Mouse (Mus musculus): ENCODE data around the gene Ncoa1.
"Not testable (repeated sequence)": the region's sequence is repeated elsewhere in the genome, so short reads cannot be mapped to it uniquely, and the experiment has no call there.

The Ncoa1 gene

GRCm38 (mm10) chr12:4313824-4314223 lies 163.2 kb downstream of the Ncoa1 start:
- no peak for DNase-seq (ENCODE audit: low read depth, low spot score)

- DNase-seq (ENCODE audit: low read depth, low spot score): no peak
These were observed 170.2 kb downstream of the Ncoa1 start for GRCm38 (mm10) chr12:4306712-4307313.

GRCm38 (mm10) chr12:4299300-4299699 lies 177.7 kb downstream of the Ncoa1 start:
- no peak for DNase-seq (ENCODE audit: low read depth, low spot score)

GRCm38 (mm10) chr12:4298626-4299025 lies 178.4 kb downstream of the Ncoa1 start:
- DNase-seq (ENCODE audit: low read depth, low spot score): no peak

- DNase-seq (ENCODE audit: low read depth, low spot score): no peak
These were observed 181.1 kb downstream of the Ncoa1 start for GRCm38 (mm10) chr12:4295881-4296280.

- peak; percentile 62 for DNase-seq (ENCODE audit: low read depth, low spot score)
These were observed 181.7 kb downstream of the Ncoa1 start for GRCm38 (mm10) chr12:4295281-4295680.

- DNase-seq (ENCODE audit: low read depth, low spot score): no peak
These were observed 183.2 kb downstream of the Ncoa1 start for GRCm38 (mm10) chr12:4293813-4294212.

GRCm38 (mm10) chr12:4285186-4285585 lies 191.8 kb downstream of the Ncoa1 start:
- no peak for DNase-seq (ENCODE audit: low read depth, low spot score)

- no peak for DNase-seq (ENCODE audit: low read depth, low spot score)
These were observed 197.1 kb downstream of the Ncoa1 start for GRCm38 (mm10) chr12:4279878-4280277.

GRCm38 (mm10) chr12:4278978-4279755 lies 197.8 kb downstream of the Ncoa1 start:
- no peak for DNase-seq (ENCODE audit: low read depth, low spot score)

- no peak for DNase-seq (ENCODE audit: low read depth, low spot score)
These were observed 205.9 kb downstream of the Ncoa1 start for GRCm38 (mm10) chr12:4271078-4271477.

- DNase-seq (ENCODE audit: low read depth, low spot score): no peak
These were observed 209.2 kb downstream of the Ncoa1 start for GRCm38 (mm10) chr12:4267765-4268164.

GRCm38 (mm10) chr12:4252742-4253655 lies 224.0 kb downstream of the Ncoa1 start:
- no peak for DNase-seq (ENCODE audit: low read depth, low spot score)

- DNase-seq (ENCODE audit: low read depth, low spot score): no peak
These were observed 227.2 kb downstream of the Ncoa1 start for GRCm38 (mm10) chr12:4249786-4250185.

GRCm38 (mm10) chr12:4245742-4246141 lies 231.2 kb downstream of the Ncoa1 start:
- peak; percentile 19 for DNase-seq (ENCODE audit: low read depth, low spot score)

GRCm38 (mm10) chr12:4243805-4244204 lies 233.2 kb downstream of the Ncoa1 start:
- DNase-seq (ENCODE audit: low read depth, low spot score): no peak

- DNase-seq (ENCODE audit: low read depth, low spot score): not testable (repeated sequence)
These were observed 236.7 kb downstream of the Ncoa1 start for GRCm38 (mm10) chr12:4240281-4240680.

GRCm38 (mm10) chr12:4237481-4237880 lies 239.5 kb downstream of the Ncoa1 start:
- DNase-seq (ENCODE audit: low read depth, low spot score): no peak

- DNase-seq (ENCODE audit: low read depth, low spot score): peak; percentile 98
These were observed 243.1 kb downstream of the Ncoa1 start, which contains the start of the genes Ptrhd1 and Cenpo for GRCm38 (mm10) chr12:4233572-4234508. Gene Ptrhd1, plus strand, starts transcription at chr12:4234027. Gene Cenpo, minus strand, starts transcription at chr12:4234294.

- no peak for DNase-seq (ENCODE audit: low read depth, low spot score)
These were observed 244.2 kb downstream of the Ncoa1 start for GRCm38 (mm10) chr12:4232777-4233176.

GRCm38 (mm10) chr12:4230156-4230555 lies 246.8 kb downstream of the Ncoa1 start:
- no peak for DNase-seq (ENCODE audit: low read depth, low spot score)

All from ES-CJ7 (cell line).